Mouse (Mus musculus) liver, postnatal 0 days (tissue): ENCODE results near the gene Cpd.

ENCODE experiments used
- CTCF ChIP-seq: sonication (generic); IDR thresholded peaks from 2 replicates; pipeline ENCODE4 v1.5.1; 2016; ENCODE audit warnings: antibody characterized with exemption, low read depth
- EP300 ChIP-seq: IDR thresholded peaks from 2 replicates; pipeline ENCODE4 v1.6.1; 2016; ENCODE audit warnings: antibody characterized with exemption, low read depth, mild to moderate bottlenecking

DNA sequence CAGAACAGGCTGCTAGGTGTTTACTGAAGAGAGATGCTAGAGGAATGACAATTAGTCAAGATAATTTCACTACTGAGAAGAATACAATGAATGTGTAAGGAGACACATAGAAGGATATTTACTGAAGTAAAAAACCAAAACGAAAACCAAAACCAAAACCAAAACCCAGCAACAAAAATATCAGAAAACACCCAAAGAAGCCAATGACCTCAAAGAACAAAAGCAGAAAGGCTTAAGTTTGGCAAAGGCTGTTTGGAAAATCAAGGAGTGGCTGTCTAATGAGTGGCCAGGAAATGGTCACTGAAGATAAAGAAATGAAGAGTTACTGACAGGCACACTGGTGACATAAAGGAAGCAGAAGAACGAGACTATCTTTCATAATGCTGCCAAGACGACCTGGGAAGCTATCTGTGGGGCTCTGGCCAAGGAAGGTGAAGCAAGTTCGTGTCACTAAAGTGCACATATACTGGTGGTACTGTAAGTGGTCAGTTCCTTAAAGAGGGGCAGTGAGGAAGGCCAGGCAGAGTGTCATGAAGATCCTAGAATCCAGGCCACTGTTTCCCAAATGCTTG lies 111.0 kb downstream of the Cpd start:
- TF ChIP-seq EP300 (no peak), CTCF (no peak)
